Mouse (Mus musculus) gonadal fat pad, adult 2 months (tissue): ENCODE measurements around the gene Shroom3. TPM values are rescaled to one million over a fixed set of nuclear protein-coding genes. Genes with fewer than 3 reads are reported as not detected.

ENCODE experiments used
- DNase-seq: peaks from one replicate; pipeline ENCODE4 v3.0.0-alpha.2; 2012; ENCODE audit warnings: low read depth
- polyA plus RNA-seq: library from polyadenylated mRNA; depleted of rRNA; stranded (reverse); fragments of >200 nt; gene quantifications from 2 replicates; pipeline ENCODE4 v1.2.3, GENCODE M21; 2012

The Shroom3 gene
- polyA plus RNA-seq, 1 experiment: 24.9 TPM

DNA sequence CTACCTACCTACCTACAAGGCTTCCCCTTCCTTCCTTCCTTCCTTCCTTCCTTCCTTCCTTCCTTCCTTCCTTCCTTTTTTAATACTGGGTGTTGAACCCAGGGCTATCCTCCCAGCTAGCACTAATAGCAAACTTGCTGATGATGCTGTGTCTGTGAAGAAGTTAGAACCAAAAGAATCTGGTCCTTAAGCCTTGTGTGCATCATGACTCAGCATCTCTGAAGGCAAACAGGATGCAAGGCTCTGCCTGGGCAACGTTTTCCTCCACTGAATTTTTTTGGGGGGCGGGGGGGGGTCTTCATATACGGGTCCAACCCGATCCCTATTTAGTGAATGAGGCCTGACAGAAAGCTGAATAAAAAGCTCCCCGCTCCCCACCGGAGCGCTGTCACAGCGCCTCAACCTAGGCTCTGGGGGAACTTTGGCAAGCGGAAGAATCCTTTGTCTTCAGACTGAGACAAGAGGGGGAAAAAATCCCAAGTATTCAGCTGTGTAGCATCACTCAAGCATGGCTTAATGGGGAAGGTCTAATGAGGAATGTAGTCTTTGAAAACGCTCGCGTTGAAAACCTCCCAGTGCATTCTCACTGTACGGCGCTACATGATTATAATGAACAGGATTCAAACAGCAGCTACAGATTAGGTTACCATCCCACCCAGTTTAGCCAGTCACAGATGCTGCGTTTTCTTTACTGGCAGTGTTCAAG, 15.0 kb downstream of the Shroom3 start:
- no peak for DNase-seq

DNA sequence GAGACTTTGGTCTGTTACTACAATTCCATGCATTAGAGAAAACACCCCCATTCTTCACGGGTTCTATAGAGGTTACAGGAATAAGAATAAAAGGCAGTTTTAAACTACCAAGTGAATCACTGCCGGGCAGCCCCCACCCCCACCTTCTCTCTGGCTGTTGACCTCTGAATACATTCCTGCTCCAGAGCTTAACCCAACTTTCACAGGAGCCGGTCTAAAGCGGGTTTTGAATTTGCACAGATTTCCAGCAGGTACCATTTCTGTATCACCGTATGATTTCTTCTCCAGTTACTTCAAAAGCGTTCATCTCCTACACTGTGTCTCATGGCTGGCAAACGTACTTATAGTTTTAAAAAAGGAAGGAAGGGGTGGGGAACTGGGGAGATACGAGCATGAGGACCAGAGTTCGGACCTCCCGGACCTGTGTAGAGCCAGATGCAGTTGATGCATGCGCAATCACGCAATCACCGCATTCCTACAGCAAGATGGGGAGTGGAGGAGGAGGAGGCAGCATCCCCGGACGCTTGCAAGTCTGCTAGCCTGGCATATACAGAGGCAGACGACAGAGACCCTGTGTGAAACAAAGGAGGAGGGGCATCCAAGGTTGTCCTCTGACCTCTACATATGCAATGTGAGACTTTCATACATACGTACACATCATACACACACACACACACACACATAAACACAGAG, 15.7 kb downstream of the Shroom3 start:
- no peak for DNase-seq

DNA sequence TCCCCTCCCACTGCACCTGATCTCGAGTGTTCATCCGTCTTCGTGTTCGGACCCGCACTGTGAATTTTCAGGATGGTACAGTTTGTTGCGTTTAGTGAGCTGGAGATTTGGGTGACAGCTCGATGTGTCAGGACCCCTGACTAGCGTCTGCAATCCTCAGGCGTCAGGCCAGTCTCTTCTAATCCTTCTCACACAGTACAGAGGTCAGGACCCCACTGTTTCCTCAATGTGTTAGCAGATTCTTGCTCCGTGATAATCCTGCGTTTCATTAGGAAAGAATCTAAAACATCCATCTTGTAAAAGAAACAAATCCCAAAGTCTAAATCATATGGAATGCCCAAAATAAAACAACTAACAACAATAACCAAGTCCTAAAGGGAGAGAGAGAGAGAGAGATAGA, 18.5 kb downstream of the Shroom3 start:
- no peak for DNase-seq

DNA sequence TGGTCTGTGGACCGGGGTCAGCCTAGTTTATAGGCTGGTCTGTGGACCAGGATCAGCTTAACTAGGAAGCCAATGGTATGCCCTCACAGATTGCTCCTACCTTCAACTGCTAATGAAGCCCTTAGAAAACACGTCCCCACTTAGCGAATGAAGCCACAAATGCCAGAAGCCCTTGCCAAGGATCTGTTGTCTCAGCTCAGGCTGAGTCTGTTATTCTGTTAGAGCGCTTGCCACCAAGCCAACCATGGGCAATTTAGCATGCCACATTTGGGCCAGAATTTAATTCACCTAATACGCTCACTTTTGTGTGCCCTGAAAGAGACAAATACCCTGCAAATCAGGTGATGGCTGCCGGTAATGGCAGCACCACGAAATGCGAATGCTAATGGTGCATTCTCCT, 20.4 kb downstream of the Shroom3 start:
- DNase-seq: no peak

DNA sequence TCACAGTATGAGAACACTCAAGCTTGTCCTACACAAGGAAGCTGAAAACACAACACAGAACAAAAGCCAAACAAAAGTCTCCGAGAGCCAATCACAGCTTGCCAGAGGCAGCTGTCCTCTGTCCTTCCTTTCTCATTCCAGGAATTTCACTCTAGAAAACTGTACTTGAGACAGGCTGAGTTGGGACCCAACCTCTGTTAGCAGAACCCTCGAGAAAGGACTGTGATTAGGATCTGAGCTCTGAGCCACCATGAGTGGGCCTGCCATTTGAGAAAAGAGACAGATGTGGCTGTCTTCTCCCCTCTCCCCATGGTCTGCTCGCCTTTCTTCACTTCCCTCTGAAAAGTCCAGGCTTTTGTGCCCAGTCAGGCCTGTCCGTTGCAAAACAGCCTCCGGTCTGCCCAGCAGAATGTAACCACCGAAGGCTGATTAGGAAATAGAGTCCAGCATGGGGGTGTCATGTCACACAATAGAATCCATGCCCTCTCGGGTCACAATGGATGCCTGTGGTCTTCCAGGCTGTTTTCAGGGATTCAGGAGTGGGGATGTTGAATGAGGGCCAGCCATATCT, 24.8 kb downstream of the Shroom3 start:
- no peak for DNase-seq

DNA sequence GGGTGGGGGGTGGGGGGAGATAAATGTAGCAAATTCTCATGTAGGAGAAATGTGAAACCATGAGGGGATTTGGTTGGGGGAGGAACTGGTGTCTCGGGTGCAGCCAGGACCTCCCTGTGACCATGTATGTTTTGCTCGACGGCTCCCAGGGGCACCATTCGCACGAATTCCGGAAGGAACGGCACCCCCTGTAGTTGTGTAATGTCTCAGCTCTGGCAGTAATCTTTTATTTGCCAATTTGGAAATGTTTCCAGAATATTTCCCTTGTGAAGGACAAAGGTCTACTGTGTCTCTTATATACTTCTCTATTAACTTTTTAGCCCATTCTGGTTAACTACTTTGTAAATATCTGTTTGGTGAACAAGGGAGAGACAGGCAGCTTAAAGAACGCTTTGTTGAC, 27.5 kb downstream of the Shroom3 start:
- DNase-seq: no peak

DNA sequence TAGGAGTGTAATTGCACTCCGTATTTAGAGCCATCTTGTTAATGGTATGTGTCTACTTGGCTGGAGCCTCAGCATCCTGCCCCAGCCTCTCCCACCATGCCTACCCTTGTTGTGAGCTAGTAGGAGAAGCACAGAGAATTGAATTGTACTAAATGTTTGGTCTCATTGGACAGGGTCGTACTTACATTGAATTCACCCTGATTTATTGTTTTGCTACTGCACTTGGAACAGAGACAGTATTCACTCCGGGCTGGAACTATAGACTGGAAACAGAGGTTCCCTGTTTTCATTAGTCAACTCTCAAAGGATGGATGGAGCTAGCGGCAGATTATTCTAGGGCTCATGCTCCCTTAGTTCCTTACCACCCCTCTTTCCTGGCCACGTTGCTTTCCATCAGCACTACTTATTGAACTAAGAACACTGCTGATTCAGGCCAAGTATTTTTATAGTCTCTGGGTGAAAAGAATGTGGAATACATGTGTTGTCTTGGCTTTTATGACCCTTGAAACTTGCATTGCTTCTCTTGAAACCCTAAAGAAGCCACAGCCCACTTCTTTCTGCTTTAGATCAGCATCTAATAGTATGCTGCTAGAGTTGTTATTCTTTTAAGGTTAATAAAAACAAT, 28.5 kb downstream of the Shroom3 start:
- no peak for DNase-seq

DNA sequence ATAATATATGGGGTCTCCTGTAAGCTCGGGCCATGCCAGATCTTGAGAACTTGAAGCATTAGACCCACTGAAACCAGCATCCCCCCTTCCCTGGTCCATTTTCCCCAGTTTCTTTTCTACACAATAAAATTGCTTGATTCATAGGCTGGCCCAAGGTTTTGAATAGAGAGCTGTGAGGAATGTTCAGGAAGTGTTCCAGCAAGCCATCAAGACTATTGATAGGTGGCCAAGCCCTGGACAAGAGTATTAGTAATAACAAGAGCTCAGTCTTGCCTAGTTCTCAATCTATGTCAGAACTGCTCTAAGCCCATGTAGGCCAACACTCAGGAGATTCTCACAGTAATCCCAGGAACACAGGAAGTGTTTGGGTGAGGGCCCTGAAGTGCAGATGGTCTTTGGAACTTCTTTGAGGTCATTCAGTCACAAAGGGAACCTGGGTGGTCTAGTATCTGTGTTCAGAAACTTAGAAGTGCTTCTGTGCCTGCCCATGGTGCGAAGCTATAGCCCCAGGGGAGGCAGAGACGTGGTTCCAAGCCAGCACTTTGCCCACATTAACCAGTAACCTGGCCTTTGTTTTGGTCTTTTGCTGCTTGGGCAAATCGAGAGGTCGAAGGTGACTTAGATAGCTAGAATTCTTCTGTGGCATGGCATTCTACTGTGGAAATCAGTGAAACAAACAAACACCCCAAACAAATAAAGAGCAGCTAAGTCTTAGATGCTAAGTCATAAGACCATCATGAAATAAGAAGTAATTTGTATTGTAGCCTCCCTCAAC, 29.6 kb downstream of the Shroom3 start:
- no peak for DNase-seq

DNA sequence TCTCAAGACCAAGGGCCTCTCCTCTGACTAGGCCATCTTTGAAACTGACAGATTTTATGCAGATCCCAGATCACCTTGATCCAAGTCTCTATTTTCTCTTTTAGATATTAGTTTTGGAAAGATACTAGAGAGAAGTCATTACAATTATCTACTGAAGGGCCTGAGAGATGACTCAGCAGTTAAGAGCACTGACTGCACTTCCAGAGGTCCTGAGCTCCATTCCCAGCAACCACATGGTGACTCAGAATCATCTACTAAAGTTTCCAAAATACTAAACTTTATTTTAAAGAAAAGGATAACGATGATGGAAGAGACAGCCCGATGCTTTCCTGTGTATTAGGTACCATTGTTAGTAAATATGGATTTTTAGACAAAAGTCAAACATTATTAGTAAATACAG, 31.7 kb downstream of the Shroom3 start:
- no peak for DNase-seq

DNA sequence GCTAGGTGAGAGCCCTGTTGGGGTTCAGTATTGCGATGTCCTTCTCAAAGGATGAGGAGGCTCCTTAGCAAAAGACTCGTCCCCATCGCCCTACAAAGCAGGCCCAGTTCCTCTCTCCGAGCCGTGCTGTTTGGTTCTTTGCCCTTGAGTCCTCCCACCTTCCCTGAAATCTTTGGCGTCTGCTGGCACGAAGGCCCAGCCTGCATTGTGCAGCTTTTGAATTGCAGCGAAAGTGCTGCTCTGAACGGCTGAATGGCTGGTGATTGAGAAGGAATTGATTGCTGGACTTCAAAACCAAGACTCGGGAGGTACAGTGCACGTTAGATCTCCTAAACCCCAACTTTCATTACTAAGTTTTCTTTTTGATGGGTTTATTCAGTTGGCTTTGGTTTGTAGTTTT, 32.1 kb downstream of the Shroom3 start:
- no peak for DNase-seq

DNA sequence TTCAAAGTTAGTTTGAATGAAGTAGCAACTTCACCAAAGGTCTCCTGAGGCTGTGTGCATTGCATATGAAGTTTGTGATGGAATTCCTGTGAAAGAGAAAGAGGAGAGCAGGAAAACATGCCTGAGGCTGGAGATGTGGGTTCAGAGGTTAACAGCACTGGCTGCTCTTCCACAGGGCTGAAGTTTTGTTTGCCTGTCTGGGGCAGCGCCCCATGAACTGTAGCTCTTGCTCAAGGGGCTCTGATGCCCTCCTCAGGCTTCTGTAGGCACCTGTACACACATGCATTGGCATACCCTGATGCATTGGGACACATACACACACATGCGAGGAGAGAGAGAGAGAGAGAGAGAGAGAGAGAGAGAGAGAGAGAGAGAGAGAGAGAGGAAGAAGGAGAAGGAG, 32.7 kb downstream of the Shroom3 start:
- no peak for DNase-seq

DNA sequence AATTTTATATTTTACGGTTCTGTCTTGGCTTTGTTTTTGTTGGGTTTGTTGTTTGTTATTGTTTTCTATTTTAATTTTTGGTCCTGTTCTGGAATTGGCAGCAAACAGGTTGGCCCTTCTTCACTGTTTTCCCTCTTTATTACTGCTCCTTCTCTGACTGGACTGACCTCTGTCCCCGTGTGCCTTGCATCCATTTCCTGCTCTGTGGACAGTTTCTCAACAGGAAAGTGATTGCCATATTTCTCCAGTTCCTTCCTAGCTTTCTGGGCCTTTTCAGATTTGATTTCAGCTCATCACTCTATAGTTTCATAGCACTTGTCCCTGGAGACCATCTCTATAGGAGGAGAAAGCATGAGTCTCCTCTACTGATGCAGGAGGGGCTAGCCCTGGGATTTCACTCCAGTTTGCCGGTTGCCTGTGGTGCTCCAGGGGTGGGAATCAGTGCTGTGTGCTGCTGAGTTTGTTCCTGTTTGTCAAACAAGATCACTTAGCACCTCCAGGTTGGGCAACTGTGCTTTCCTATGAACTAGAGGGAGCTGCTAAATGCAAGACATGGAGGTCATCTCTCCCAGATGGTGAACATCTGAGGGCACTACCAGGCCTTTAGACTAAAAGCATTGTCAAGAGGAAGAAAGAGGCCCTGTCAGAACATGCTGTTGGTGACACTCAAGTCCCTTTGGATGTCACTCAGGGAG, 34.6 kb downstream of the Shroom3 start:
- DNase-seq: no peak

DNA sequence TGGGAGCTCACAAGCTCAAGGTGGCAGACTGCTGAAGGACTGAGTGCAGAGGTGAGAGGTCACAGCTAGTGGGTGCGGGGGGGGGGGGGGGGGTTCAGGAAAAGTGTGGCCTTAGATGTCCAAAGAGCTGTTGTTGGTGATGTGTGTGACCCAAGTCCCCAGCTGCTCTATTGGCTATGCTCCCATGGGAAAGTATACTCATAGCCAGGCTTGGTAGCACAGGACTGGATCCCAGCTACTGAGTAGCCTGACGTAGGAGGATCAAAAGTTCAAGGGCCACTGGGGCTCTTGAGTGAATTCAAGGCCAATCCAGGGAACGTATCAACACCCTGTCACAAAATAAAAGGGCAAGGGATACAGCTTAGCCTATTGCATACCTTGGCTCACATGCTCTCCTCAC, 35.6 kb downstream of the Shroom3 start:
- DNase-seq: no peak

DNA sequence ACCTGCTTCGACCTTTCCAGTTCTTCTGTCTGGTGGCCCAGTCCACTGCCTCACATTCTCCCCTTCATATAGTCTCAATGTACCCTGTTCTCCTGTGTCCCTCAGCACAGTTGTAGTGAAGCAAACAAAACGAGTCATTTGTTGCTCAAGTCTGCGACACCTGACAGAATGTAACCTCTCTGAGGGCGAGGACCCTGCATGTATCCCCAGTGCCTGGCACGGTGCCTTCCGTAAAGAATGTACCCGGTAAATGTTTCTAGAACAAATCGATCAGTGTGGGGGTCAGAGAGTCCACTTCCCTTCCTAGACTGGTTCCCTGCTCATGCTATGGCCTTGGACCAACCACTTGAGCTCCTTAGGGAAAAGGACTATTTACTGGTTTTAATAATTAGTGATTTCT, 38.4 kb downstream of the Shroom3 start:
- DNase-seq: no peak

DNA sequence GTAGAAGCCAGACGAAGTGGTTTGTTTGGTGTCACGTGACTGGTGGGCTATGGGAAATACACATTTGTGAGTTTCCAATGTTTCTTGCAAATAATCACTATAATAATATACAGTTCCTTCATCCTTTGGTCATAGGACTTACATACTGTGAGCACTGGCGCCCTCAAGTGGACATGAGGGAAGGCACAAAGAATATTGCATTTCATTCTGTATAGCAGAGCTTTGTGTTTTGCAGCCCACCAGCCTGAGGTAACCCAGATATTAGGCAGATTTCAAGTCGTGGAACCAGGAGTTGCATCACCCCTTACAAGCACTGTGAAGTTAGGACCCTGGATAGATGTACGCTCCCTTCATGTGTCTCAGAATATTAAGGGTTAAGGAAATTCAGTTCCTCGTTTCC, 42.7 kb downstream of the Shroom3 start:
- no peak for DNase-seq

DNA sequence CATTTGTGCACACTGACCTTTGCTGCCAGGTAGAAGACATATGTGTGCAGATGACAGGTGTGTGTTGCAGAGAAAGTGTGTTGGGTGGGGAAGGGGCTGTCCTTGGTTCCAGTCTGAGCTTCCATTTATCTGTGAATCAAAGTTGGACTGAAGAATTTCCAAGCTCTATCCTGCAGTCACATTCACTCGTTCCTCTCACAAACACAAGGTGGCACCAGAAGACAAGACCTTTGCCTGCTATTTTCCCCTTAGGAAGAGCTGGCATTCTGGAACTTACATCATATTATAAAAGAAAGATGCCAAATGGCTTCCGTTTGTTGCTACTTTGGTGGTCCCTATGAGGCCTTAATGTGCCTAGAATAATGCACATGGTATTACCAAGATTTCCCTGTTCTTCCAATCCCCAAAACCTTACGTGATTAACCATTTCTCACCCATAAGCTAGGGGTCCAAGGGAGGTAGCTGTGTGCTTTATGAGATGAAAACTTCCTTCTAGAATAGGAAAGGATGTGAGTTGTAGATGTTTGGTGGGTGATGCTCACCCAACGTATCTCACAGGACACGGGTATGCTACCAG, 45.1 kb downstream of the Shroom3 start:
- DNase-seq: no peak

DNA sequence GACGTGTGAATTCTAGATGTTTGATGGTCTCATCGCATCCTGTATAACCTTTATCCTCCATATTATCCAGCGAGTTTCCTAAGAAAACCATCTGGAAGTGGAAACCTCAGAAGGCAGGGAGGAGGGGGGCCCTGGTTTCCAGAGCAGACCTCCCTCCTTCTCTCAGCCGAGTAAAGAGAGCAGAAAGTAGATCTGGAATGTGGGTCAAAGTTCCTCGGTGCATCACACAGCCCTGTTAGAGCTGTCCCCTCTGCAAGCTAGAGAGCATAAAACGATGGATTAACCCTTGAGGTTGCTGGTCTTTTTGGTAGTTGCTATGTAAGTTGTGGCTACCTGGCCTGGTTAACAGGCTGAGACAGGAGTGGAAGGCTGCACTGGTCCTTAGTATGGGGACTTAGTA, 46.0 kb downstream of the Shroom3 start:
- no peak for DNase-seq

DNA sequence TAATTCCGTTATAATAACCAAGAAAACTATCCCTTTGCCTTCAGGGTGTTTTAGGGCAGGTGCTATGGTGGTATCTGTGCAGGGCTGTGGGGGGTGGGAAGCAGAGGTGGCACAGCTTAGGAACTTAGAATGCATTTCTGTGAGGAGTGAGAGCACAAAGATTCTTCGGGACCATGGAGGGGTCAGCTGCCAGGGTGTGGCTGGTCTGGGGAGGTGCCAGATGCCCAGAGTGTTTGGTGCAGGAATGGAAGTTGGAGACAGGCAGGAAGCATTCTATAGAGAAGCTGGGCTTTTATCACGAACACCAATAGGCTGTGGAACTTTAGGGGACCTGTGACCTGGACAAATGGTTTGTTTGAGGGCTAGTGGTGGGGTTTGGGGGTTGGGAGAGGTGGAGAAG, 58.6 kb downstream of the Shroom3 start:
- no peak for DNase-seq

DNA sequence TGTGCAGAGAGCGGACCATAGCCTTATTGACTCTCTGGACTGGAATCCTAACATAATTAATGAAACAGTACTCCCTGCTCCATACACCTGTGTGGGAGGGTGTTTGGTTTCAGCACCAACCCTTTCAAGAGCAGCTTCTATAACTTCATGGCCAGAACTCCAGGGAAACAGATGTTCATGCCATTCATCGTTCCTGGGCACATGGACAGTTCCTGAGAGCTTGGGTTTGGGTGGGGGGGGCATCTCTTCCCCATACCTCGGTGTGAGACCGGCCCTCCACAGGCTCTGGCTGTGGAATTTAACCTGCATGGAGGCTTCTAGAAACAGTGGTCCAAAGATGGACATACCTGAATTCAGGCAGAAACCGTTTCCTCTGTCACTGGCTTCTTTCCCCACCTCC, 59.5 kb downstream of the Shroom3 start:
- no peak for DNase-seq

DNA sequence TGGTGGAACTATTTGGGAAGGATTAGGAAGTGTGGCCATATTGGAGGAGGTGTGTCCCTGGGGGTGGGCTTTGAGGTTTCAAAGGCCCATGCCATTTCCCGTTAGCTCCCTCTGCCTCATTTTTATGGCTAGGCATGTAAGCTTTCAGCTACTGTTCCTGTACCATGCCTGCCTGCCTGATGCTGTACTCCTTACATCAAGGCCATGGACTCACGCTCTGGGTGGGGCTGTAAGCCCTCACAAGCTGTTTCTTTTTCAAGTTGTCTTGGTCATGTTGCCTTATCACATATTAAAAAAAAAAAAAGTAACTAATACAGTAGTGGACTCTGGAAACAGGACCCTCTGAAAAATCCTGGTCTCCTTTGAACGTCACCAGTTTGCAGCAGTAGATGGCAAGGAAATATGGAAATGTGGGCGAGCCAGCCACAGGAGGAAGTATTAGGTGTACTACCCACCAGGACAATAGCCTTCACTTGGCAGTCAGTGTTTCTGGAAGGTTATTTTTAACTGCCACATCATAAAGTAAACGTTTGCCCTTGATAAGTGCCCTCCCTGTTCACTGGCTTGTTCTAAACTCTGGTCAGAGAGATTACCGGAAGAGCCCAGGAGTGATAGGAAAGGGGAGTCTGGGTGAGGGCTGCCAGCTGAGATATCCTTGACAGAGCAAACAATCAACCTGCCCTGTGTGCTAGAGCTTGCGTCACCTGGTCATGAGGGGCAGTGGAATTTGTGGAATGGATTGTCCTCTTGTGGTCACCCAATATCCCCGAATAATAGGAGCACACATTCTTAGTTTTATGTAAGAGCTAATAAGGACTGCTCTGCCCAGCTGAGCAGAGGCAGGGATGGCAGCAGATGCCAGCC, 62.4 kb downstream of the Shroom3 start:
- DNase-seq: no peak
